Mouse (Mus musculus) limb, embryonic 14.5 days (tissue): ENCODE measurements around the gene Gm20388. TPM values are rescaled to one million over a fixed set of nuclear protein-coding genes. Genes with fewer than 3 reads are reported as not detected.
A peak's percentile ranks its signal among the peaks of the same experiment; 100 is the strongest.

ENCODE experiments used
- ATAC-seq: fragments of 200-750 bp; cut with Nextera tagmentation; 2 replicates; pipeline ENCODE4 v1.8.0; 2017; ENCODE audit warnings: low read depth, moderate number of reproducible peaks, moderate TSS enrichment; ENCODE audit not compliant: low FRiP score
- DNase-seq: peaks from one replicate; pipeline ENCODE4 v3.0.0-alpha.2; 2015; ENCODE audit warnings: low spot score
- H3K27ac ChIP-seq: fragments of 300-500 bp; sonication (generic); replicated peaks from 2 replicates; pipeline ENCODE4 v1.5.1; 2014; ENCODE audit warnings: low read depth, mild to moderate bottlenecking, low read length, moderate library complexity, mixed read lengths
- H3K27me3 ChIP-seq: fragments of 300-500 bp; sonication (generic); 2 replicates; pipeline ENCODE4 v1.6.1; 2014; ENCODE audit warnings: low read length, mixed read lengths; ENCODE audit not compliant: control insufficient read depth, insufficient read depth
- H3K36me3 ChIP-seq: fragments of 300-500 bp; sonication (generic); 2 replicates; pipeline ENCODE4 v1.6.1; 2014; ENCODE audit warnings: mild to moderate bottlenecking, low read length, moderate library complexity, mixed read lengths; ENCODE audit not compliant: control insufficient read depth, insufficient read depth
- H3K4me1 ChIP-seq: fragments of 300-500 bp; sonication (generic); 2 replicates; pipeline ENCODE4 v1.6.1; 2014; ENCODE audit warnings: antibody characterized with exemption, low read length, mixed read lengths; ENCODE audit not compliant: control insufficient read depth, insufficient read depth
- H3K4me2 ChIP-seq: fragments of 300-500 bp; sonication (generic); replicated peaks from 2 replicates; pipeline ENCODE4 v1.6.1; 2014; ENCODE audit warnings: low read depth, mild to moderate bottlenecking, low read length, moderate library complexity; ENCODE audit not compliant: severe bottlenecking
- H3K4me3 ChIP-seq: fragments of 300-500 bp; sonication (generic); replicated peaks from 2 replicates; pipeline ENCODE4 v1.5.1; 2014; ENCODE audit warnings: low read length
- H3K9ac ChIP-seq: fragments of 300-500 bp; sonication (generic); 2 replicates; pipeline ENCODE4 v1.6.1; 2014; ENCODE audit warnings: mild to moderate bottlenecking, low read depth, low read length, moderate library complexity; ENCODE audit not compliant: severe bottlenecking
- H3K9me3 ChIP-seq: fragments of 300-500 bp; sonication (generic); 2 replicates; pipeline ENCODE4 v1.6.1; 2016; ENCODE audit warnings: low read length; ENCODE audit not compliant: control insufficient read depth
- POLR2A ChIP-seq: fragments of 200-500 bp; IDR thresholded peaks from 2 replicates; pipeline ENCODE4 v1.8.0; 2012; ENCODE audit warnings: inconsistent platforms, mild to moderate bottlenecking, moderate library complexity, borderline replicate concordance; ENCODE audit not compliant: insufficient read depth, insufficient read length; ENCODE audit errors: extremely low read depth
- WGBS: fragments of 180-500 bp; shearing (Covaris S2); extraction: QIAGEN DNeasy Blood & Tissue Kit; methylation state at CpG from one replicate; pipeline ENCODE4 v1.1.7; 2014; 5-methylcytosine and 5-hydroxymethylcytosine counted together
- polyA plus RNA-seq, 2 experiments: library from polyadenylated mRNA; depleted of rRNA in 1 of 2; stranded (reverse) in 1 of 2; unstranded in 1 of 2; fragments of >200 nt; fragmentation: Nextera tagmentation in 1 of 2; extraction: Ambion mirVana in 1 of 2; gene quantifications; 2 replicates each; pipeline versions ENCODE4 v1.2.1 to v1.2.3; 2012 to 2014

Gm20388 gene
- polyA plus RNA-seq, 2 experiments = 1.9 to 49.9 TPM

DNA sequence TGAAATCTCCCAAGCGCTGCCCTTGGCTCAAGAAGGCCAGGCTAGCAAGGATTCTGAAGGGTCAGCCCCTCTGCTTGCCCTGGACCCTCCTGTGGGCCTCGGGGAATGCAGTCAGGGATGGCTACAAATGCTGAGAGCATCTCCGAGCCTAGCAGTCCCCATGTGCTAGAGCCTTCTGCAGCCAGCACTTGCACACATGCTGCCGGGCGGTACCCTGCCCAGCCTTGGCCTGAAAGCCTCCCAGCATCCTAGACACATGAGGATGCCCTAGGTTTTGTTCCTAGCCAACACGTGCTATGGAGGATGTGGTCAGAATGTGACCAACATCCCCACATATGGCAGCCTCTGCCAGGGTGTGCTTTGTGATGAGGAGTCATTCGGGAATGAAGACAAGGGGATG lies 2943.7 kb downstream of the Gm20388 start:
- 74% methylated on average over 7 of the region's 7 CpGs for WGBS
- Histone ChIP-seq H3K9ac (no peak overlapping the region), H3K9me3 (no peaks in the 10 kb centered on the region), H3K27me3 (no peaks in the 10 kb centered on the region), H3K27ac (no peak overlapping the region), H3K4me1 (peaks cover 4% of the 10 kb centered on the region), H3K4me2 (no peak overlapping the region), H3K36me3 (no peaks in the 10 kb centered on the region), H3K4me3 (no peak overlapping the region)
- no peak for ATAC-seq
- DNase-seq = no peak
- no peak for TF ChIP-seq POLR2A

DNA sequence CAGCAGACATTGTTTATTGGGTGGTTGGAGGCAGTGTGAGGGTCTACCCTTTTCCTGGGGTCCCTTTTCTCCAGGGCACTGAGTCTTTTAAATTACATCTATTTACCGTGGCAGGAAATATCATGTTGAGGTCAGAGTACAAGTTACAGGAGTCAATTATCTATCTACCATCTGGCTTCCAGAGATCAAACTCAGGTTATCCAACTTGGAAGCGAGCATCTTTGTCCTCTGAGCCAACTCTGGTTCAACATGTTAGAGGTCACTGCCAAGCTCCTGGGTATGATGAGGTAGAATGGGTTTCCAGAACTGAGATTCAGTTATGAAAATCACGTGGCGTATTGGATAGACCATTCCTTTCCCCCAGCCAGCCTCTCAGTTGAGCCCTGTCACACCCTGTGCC lies 2944.5 kb downstream of the Gm20388 start:
- H3K9me3 ChIP-seq = no peaks in the 10 kb centered on the region
- WGBS = 81% methylated on average over 4 of the region's 4 CpGs
- H3K27me3 ChIP-seq = no peaks in the 10 kb centered on the region
- no peak for TF ChIP-seq POLR2A
- DNase-seq (no peak), ATAC-seq (no peak)
- no peak overlapping the region for H3K4me3 ChIP-seq
- H3K9ac ChIP-seq = no peak overlapping the region
- H3K4me2 ChIP-seq = no peak overlapping the region
- H3K4me1 ChIP-seq = peaks cover 4% of the 10 kb centered on the region
- H3K36me3 ChIP-seq = no peaks in the 10 kb centered on the region
- no peak overlapping the region for H3K27ac ChIP-seq

DNA sequence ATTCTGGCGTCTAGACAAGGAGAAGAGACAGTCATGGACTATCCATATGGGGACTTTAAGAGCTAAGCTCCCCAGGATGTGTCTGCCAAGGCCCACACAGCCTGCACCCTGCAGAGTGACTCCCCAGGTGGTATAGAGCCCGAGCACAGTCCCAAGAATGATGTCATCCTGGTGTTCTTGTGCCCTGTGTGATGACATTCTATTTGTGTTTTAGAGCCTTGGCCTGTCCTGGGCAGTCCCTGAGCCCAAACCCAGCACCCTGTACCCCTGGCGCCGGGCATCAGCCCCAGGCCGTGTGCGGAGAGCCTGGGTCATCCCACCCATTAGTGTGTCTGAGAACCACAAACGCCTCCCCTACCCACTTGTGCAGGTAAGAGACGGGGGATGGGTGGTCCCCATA lies 2945.6 kb downstream of the Gm20388 start:
- H3K9me3 ChIP-seq = no peaks in the 10 kb centered on the region
- no peak overlapping the region for H3K4me3 ChIP-seq
- H3K27ac ChIP-seq = no peak overlapping the region
- DNase-seq (no peak), ATAC-seq (no peak)
- H3K27me3 ChIP-seq = no peaks in the 10 kb centered on the region
- 82% methylated on average over 8 of the region's 8 CpGs for WGBS
- H3K36me3 ChIP-seq = no peaks in the 10 kb centered on the region
- no peak overlapping the region for H3K4me2 ChIP-seq
- peaks cover 4% of the 10 kb centered on the region for H3K4me1 ChIP-seq
- no peak for TF ChIP-seq POLR2A
- no peak overlapping the region for H3K9ac ChIP-seq

DNA sequence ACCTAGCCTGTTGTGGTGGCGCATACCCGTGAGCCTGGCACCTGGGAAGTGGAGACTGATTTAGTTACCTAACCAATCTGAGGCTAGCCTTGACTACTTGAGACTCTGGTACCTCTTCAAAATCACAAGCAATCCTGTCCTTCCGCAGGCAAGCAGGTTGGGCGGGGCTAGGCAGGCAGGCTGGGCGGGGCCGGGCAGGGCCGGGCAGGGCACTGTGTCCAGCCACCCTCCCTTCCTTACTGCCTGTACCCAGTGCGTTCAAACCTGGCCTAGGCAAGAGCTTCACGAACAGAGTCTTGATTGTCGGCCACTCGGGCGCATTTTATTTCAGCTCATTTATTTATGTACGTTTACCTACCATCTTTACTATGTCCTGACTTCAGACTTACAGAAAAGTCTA lies 2949.2 kb downstream of the Gm20388 start:
- no peak for TF ChIP-seq POLR2A
- no peaks in the 10 kb centered on the region for H3K4me1 ChIP-seq
- H3K36me3 ChIP-seq = no peaks in the 10 kb centered on the region
- peaks cover 10% of the 10 kb centered on the region; the same call in 1 of the 2 replicates for H3K9me3 ChIP-seq
- no peak overlapping the region for H3K4me3 ChIP-seq
- H3K27me3 ChIP-seq = no peaks in the 10 kb centered on the region
- WGBS = 51% methylated on average over 13 of the region's 13 CpGs
- H3K27ac ChIP-seq = no peak overlapping the region
- no peak overlapping the region for H3K9ac ChIP-seq
- no peak overlapping the region for H3K4me2 ChIP-seq
- no peak for DNase-seq
- ATAC-seq = no peak

DNA sequence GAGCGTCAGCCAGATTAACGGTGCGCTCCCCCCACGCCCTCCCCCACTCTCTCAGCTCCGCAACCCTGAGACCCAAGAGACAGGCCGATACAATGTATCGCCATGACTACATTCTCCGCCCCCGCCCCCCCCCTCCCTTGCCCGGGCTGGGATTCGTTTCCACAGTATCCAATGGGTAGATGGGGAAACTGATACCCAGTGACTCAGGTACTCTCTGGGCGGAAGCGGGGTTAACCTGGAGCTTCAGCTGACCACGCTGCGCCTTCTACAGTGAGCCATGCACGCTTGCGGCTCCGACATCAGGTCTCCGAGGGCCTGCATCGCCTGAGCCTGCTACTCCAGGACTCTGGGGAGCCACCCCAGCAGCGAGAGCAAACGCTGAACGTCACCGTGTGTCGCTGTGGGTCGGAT lies 2954.1 kb downstream of the Gm20388 start:
- Histone ChIP-seq H3K36me3 (no peaks in the 10 kb centered on the region), H3K4me1 (no peaks in the 10 kb centered on the region; the same call in 1 of the 2 replicates), H3K9me3 (peaks cover 18% of the 10 kb centered on the region), H3K4me3 (peak overlapping the region; percentile 26), H3K4me2 (peak overlapping the region; percentile 45), H3K9ac (0 out of 2 replicates have a peak overlapping the region, but pooled peaks have one; percentile 12), H3K27ac (no peak overlapping the region), H3K27me3 (no peaks in the 10 kb centered on the region)
- ATAC-seq = 0 out of 2 replicates have a peak, but pooled peaks have one; percentile 2
- no peak for DNase-seq
- WGBS = 67% methylated on average over 24 of the region's 26 CpGs
- TF ChIP-seq POLR2A = no peak

DNA sequence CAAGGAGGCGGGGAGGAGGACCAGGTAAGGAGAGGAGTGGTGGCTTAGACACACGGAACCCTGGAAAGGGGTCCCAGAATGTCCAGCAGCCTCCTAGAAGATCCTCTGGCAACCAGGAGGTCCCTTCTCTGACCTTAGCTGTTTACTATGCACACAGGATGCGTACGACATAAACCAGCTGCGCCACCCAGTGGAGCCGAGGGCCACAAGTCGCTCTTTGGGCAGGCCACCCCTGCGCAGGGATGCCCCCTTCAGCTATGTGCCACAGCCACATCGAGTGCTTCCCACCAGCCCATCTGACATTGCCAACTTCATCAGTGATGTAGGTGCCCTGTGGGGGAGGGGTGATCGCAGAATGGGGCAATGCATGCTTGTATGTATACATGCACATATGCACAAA lies 2954.8 kb downstream of the Gm20388 start:
- peak overlapping the region; percentile 45; the same call in 1 of the 2 replicates for H3K4me2 ChIP-seq
- H3K4me3 ChIP-seq = peak overlapping the region; percentile 26
- no peak for TF ChIP-seq POLR2A
- no peaks in the 10 kb centered on the region for H3K36me3 ChIP-seq
- H3K27ac ChIP-seq = no peak overlapping the region
- no peaks in the 10 kb centered on the region for H3K27me3 ChIP-seq
- no peaks in the 10 kb centered on the region; the same call in 1 of the 2 replicates for H3K4me1 ChIP-seq
- H3K9ac ChIP-seq = no peak overlapping the region
- DNase-seq (no peak), ATAC-seq (no peak)
- peaks cover 18% of the 10 kb centered on the region for H3K9me3 ChIP-seq
- 67% methylated on average over 8 of the region's 10 CpGs for WGBS
